Mouse (Mus musculus): ENCODE data around the gene Rbm15. TPM values are rescaled to one million over a fixed set of nuclear protein-coding genes. Genes with fewer than 3 reads are reported as not detected.
A peak's percentile ranks its signal among the peaks of the same experiment; 100 is the strongest.

The Rbm15 gene
- 10 to 100 TPM; 33.0 to 35.1 TPM for total RNA-seq (2021)

GRCm38 (mm10) chr3:107333381-107334201, at the start of gene Rbm15:
Gene Rbm15 (minus strand): TSS chr3:107333673.
- peak; percentile 95 for DNase-seq

- peak; percentile 83 for DNase-seq
Observed at GRCm38 (mm10) chr3:107379422-107379821, 45.9 kb upstream of the Rbm15 start.

- no peak for DNase-seq
Observed at GRCm38 (mm10) chr3:107378626-107379025, 45.2 kb upstream of the Rbm15 start.

DNA sequence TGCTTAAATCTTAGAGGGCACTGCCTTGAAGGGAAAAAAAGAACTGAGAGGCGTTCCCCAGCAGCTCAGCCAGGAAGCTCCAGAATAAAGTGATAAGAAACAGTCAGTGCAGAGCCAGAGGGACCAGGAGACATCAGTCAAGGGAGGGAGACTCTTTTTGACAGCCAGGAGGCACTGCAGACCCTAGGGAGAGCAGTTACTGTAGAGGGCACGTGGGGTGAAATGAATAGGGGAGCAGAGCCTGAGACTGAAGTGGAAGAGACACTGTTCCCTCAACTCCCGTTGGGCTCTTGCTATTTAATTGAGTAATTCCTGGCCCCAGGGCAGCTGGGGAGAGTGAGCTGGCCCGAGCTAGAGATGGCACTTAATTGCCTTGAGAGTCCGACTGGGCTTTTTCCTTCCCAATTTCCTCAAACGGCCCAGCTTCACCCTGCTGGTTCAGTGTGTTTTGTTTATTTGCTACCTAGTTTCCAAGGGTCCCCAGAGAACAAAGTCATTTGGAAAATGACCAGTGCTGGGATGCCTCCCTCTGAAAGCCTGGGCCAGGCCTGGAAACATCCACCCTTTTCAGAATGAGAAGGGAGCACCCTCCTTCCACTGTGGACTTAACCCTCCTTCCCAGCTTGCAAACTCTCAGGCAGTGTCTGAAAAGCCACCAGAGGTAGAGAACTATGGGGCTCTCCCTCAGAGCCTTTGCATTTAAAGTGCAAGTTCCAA, 41.6 kb upstream of the Rbm15 start:
- peak; percentile 18 for DNase-seq

GRCm38 (mm10) chr3:107369156-107369555, 35.7 kb upstream of the Rbm15 start:
- no peak for DNase-seq

DNA sequence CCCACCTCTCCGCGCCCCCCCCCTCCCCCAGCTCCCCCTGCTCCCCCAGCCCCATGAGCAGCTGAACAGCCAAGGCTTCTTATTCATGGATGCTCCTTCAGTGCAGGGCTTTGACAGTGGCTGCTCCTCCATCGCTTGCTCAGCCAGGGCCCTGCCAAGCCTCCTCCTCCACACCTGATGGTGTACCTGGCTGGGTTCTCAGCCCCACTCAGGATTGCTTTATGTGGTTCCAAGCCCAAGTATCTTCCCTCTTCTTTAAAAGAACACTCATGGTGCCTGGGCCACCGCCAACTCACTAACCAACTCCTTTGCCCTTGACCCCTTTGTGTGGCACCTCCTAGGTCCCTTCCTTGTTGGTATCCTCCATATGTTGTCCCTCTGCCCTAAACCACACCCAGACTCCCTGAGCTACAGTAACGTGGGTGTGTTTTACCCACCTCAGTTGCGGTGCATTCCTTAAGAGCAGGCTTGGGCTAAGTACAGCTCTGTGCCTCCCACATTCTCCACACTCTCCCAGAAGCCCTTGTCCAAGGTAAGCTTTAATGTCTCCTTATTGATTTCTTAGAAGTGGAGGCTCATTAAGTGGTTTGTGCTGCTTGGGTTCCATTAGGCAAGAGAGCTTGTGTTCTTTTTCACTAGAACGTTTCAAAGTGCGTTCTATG, 34.6 kb upstream of the Rbm15 start:
- no peak for DNase-seq

DNA sequence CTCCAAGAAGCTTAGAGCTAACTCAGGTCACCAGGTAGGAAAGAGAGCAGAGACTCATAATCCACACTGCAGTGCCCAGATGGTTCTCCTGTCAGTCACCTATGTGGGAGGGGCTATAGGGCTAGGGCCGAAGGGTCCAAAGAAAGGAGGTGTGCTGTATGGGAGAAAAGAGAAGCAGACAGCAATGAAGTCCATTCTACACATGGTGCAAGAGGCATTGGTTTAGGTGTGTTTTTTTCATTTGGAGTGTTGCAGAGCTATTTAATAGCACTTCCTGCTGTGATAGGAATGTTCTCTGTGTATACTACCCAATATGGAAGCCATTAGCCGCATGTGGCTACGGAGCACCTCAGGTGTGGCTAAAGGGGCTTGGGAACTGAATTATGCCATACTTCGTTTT, 31.9 kb upstream of the Rbm15 start:
- no peak for DNase-seq

DNA sequence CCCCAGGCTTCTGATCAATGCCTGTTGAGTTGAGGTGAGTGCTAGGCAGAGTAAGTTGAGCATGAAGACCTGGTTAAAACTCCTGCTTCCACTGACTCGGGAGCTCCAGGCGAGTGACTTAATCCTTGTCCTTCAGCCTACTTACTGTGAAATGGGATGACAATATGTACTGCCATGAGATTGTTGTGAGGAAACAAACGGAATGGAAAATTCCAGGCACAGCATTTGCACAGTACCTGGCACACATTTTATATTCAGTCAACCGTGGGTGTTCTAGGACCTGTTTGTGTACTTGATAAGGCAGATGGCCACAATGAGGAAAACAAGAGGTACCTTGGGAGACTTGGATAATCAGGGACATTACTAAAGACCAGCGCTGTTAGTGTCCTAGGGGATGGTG, 29.9 kb upstream of the Rbm15 start:
- no peak for DNase-seq

GRCm38 (mm10) chr3:107360341-107360740, 26.9 kb upstream of the Rbm15 start:
- peak; percentile 21 for DNase-seq

- no peak for DNase-seq
Observed at GRCm38 (mm10) chr3:107357700-107358234, 24.3 kb upstream of the Rbm15 start.

- peak; percentile 87 for DNase-seq
Observed at GRCm38 (mm10) chr3:107356964-107357441, 23.5 kb upstream of the Rbm15 start.

DNA sequence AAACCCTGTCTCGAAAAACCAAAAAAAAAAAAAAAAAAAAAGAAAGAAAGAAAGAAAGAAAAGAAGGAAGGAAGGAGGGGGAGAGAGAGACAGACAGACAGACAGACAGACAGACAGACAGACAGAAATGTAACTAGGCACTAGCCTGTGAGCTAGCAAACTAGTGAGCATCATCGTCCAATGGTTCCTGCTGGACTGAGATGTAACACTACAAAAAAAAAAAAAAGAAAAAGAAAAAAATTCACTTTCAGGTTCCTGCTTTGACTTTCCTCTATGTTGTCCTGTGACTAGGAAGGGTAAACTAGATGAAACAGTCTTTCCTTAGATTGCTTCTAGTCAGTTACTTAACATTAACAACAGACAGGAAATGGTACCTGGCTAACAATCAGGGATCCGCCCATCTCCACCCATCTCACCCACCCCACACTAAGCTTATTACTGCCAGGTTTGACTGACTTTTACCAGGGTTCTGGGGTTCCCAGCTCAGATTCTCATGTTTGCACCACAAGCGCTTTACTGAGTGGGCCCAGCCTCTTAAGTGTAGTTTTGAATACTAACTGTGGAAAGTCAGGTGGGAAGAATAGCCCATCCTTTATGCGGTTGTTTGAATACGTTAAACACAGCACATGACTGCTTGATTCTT, 22.3 kb upstream of the Rbm15 start:
- DNase-seq: no peak

GRCm38 (mm10) chr3:107351706-107352105, 18.2 kb upstream of the Rbm15 start:
- DNase-seq: no peak

GRCm38 (mm10) chr3:107349006-107349405, 15.5 kb upstream of the Rbm15 start:
- DNase-seq: no peak

GRCm38 (mm10) chr3:107345033-107345725, 11.7 kb upstream of the Rbm15 start:
- DNase-seq: no peak

- DNase-seq: no peak
Observed at GRCm38 (mm10) chr3:107343971-107344370, 10.5 kb upstream of the Rbm15 start.

- DNase-seq: no peak
Observed at GRCm38 (mm10) chr3:107334202-107334934, 895 bp upstream of the Rbm15 start.

GRCm38 (mm10) chr3:107332960-107333380, 503 bp downstream of the Rbm15 start:
- peak; percentile 95 for DNase-seq

DNA sequence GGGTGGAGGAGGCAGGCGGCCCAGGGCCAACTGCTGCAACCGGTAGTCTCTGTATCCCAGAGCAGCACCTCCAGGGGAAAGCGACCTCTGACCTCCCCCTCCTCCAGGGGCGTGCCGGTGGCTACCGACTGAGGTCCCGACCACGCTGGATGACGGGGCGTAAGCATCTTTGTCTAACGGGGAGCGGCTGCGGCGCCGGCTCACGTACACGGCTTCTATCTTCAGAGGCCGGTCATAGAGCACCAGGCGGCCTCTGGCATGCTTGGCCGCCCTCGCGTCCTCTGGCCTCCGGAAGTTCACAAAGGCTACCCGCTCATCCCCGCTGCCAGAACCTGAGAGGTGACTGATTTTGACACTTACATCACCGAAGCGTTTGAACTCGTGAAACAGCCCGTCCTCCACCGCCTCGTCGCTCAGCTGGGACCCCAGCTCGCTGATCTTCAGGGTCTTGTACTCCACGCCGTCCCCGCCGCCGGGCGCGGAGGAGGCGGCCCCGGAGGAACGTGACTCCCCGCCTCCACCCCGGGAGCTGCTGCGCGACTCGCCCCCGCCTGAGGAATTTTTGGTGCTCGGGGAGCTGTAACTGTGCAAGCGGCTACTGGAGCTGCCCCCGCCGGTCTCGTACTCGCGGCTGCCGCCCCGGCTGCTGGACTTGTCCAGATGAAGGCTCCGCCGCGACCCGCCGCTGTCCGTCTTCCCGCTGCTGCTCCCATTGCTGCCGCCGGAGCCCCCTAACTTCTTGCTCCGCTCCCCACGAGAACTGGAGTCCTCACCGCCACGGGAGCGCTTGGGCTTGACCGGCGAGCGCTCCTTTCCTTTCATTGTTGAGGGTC, 1.1 kb downstream of the Rbm15 start:
- DNase-seq: peak; percentile 70

GRCm38 (mm10) chr3:107331746-107332126, 1.7 kb downstream of the Rbm15 start:
- no peak for DNase-seq

Data from heart, postnatal 4 days (tissue).